Mouse (Mus musculus) CH12.LX (cell line): ENCODE results near the gene Kat14. TPM values are rescaled to one million over a fixed set of nuclear protein-coding genes. Genes with fewer than 3 reads are reported as not detected.

Experiments
- DNase-seq: peaks from one replicate; pipeline ENCODE4 v3.0.0-alpha.2; 2013; ENCODE audit errors: extremely low read depth
- H3K27ac ChIP-seq: 2 replicates; pipeline ENCODE4 v1.5.1; 2012; ENCODE audit warnings: low read depth, mild to moderate bottlenecking, control low read depth, moderate library complexity; ENCODE audit not compliant: insufficient read depth
- H3K27me3 ChIP-seq: replicated peaks from 2 replicates; pipeline ENCODE3; 2012; ENCODE audit warnings: inconsistent platforms
- H3K36me3 ChIP-seq, 2 experiments: replicated peaks in 1 of 2; 2 replicates each; pipeline versions ENCODE3 to v1.6.1; 2012; ENCODE audit warnings: inconsistent platforms in 1 of 2, low read length in 1 of 2, mild to moderate bottlenecking in 1 of 2, mixed read lengths in 1 of 2, moderate library complexity in 1 of 2; ENCODE audit not compliant: control insufficient read depth in 1 of 2, insufficient read depth in 1 of 2
- H3K4me1 ChIP-seq, 2 experiments: 2 replicates each; pipeline ENCODE4 v1.6.1; 2012; ENCODE audit warnings: inconsistent platforms in 1 of 2, moderate library complexity in 1 of 2; ENCODE audit not compliant: insufficient read depth in 2 of 2, control insufficient read depth in 1 of 2
- H3K4me2 ChIP-seq: 2 replicates; pipeline ENCODE4 v1.6.1; 2012; ENCODE audit warnings: low read depth, mild to moderate bottlenecking, control low read depth; ENCODE audit not compliant: poor library complexity, insufficient read depth, severe bottlenecking
- H3K4me3 ChIP-seq, 3 experiments: fragments of 150-350 bp in 1 of 3; sonication (generic) in 1 of 3; replicated peaks in 1 of 3; 2 replicates each; pipeline versions ENCODE3 to v1.5.1; 2011 to 2012; ENCODE audit warnings: low read depth in 2 of 3, low read length in 2 of 3, mild to moderate bottlenecking in 2 of 3, moderate library complexity in 2 of 3, control low read depth in 1 of 3, improper control_type of control experiment in 1 of 3, inconsistent platforms in 1 of 3, mixed read lengths in 1 of 3; ENCODE audit not compliant: poor library complexity in 1 of 3
- H3K79me2 ChIP-seq: replicated peaks from 2 replicates; pipeline ENCODE4 v1.6.1; 2012; ENCODE audit warnings: mild to moderate bottlenecking, moderate library complexity; ENCODE audit not compliant: control insufficient read depth, poor library complexity, insufficient read depth, severe bottlenecking; ENCODE audit errors: extremely low read depth
- H3K9ac ChIP-seq: 2 replicates; pipeline ENCODE4 v1.6.1; 2012; ENCODE audit warnings: low read depth, mild to moderate bottlenecking, control low read depth, moderate library complexity; ENCODE audit not compliant: insufficient read depth
- H3K9me3 ChIP-seq: replicated peaks from 2 replicates; pipeline ENCODE3; 2012; ENCODE audit warnings: low read length, inconsistent platforms, mixed read lengths
- CHD1 ChIP-seq: IDR thresholded peaks from 2 replicates; pipeline ENCODE4 v1.6.1; 2012; ENCODE audit warnings: low read depth, low read length, improper control_type of control experiment, inconsistent platforms
- CHD2 ChIP-seq: IDR thresholded peaks from 2 replicates; pipeline ENCODE4 v1.6.1; 2011; ENCODE audit warnings: low read length, improper control_type of control experiment
- CTCF ChIP-seq, 2 experiments: IDR thresholded peaks in 1 of 2; conservative IDR thresholded peaks in 1 of 2; 2 replicates each; pipeline ENCODE4 v1.5.1; 2011 to 2012; ENCODE audit warnings: low read depth in 2 of 2, low read length in 2 of 2, improper control_type of control experiment in 1 of 2, inconsistent platforms in 1 of 2, mild to moderate bottlenecking in 1 of 2, moderate library complexity in 1 of 2
- E2F4 ChIP-seq: IDR thresholded peaks from 2 replicates; pipeline ENCODE4 v1.6.1; 2011; ENCODE audit warnings: low read depth, low read length, improper control_type of control experiment; ENCODE audit not compliant: insufficient replicate concordance
- ELF1 ChIP-seq: IDR thresholded peaks from 2 replicates; pipeline ENCODE4 v1.6.1; 2014; ENCODE audit warnings: low read depth, mild to moderate bottlenecking, inconsistent platforms, low read length, improper control_type of control experiment
- GABPA ChIP-seq: IDR thresholded peaks from 2 replicates; pipeline ENCODE4 v1.6.1; 2012; ENCODE audit warnings: low read depth, low read length, improper control_type of control experiment, inconsistent platforms; ENCODE audit not compliant: insufficient replicate concordance
- JUND ChIP-seq: conservative IDR thresholded peaks from 2 replicates; pipeline ENCODE4 v1.6.1; 2011; ENCODE audit warnings: low read depth, low read length, improper control_type of control experiment
- KAT2A ChIP-seq: IDR thresholded peaks from 2 replicates; pipeline ENCODE4 v1.6.1; 2012; ENCODE audit warnings: low read length, improper control_type of control experiment, inconsistent platforms; ENCODE audit not compliant: insufficient replicate concordance
- MAX ChIP-seq: IDR thresholded peaks from 2 replicates; pipeline ENCODE4 v1.6.1; 2011; ENCODE audit warnings: low read length, improper control_type of control experiment
- MAZ ChIP-seq: IDR thresholded peaks from 2 replicates; pipeline ENCODE4 v1.6.1; 2012; ENCODE audit warnings: low read depth, mild to moderate bottlenecking, inconsistent platforms, low read length, improper control_type of control experiment, moderate library complexity
- NRF1 ChIP-seq: IDR thresholded peaks from 2 replicates; pipeline ENCODE4 v1.6.1; 2014; ENCODE audit warnings: low read depth, mild to moderate bottlenecking, inconsistent platforms, low read length, improper control_type of control experiment, moderate library complexity
- POLR2AphosphoS2 ChIP-seq: IDR thresholded peaks from 2 replicates; pipeline ENCODE4 v1.6.1; 2011; ENCODE audit warnings: low read depth, low read length, improper control_type of control experiment
- RCOR1 ChIP-seq: conservative IDR thresholded peaks from 2 replicates; pipeline ENCODE4 v1.6.1; 2012; ENCODE audit warnings: low read depth, mild to moderate bottlenecking, inconsistent platforms, low read length, improper control_type of control experiment
- SIN3A ChIP-seq: IDR thresholded peaks from 2 replicates; pipeline ENCODE4 v1.6.1; 2012; ENCODE audit warnings: low read length, improper control_type of control experiment, inconsistent platforms
- UBTF ChIP-seq: IDR thresholded peaks from 2 replicates; pipeline ENCODE4 v1.6.1; 2012; ENCODE audit warnings: low read depth, mild to moderate bottlenecking, inconsistent platforms, low read length, improper control_type of control experiment, moderate library complexity
- USF1 ChIP-seq: IDR thresholded peaks from 2 replicates; pipeline ENCODE4 v1.6.1; 2014; ENCODE audit warnings: low read depth, mild to moderate bottlenecking, inconsistent platforms, low read length, improper control_type of control experiment
- USF2 ChIP-seq: conservative IDR thresholded peaks from 2 replicates; pipeline ENCODE4 v1.6.1; 2011; ENCODE audit warnings: low read depth, low read length, improper control_type of control experiment
- ZC3H11A ChIP-seq: IDR thresholded peaks from 2 replicates; pipeline ENCODE4 v1.6.1; 2012; ENCODE audit warnings: low read depth, mild to moderate bottlenecking, inconsistent platforms, low read length, improper control_type of control experiment
- dilution Hi-C: fragments of 300-500 bp; cut with MboI; formaldehyde crosslinking; loops from 2 replicates; pipeline ENCODE4 v1.14.3; 2020; ENCODE audit warnings: low sequenced_read_pairs; ENCODE audit not compliant: extremely low pct_unique_long_range_greater_than_20kb, extremely low pct_ligation_motif_present
- in situ Hi-C: fragments of 300-500 bp; cut with MboI; formaldehyde crosslinking; loops from 3 replicates; pipeline ENCODE4 v1.14.3; 2019; ENCODE audit warnings: low sequenced_read_pairs, low pct_ligation_motif_present, low pct_unique_long_range_greater_than_20kb, mixed read lengths
- polyA plus RNA-seq: library from polyadenylated mRNA; unstranded; fragments of >175 nt; gene quantifications from 2 replicates; pipeline ENCODE4 v1.2.1, GENCODE M21; 2012; ENCODE audit warnings: low read depth; ENCODE audit not compliant: insufficient read length
- total RNA-seq, 2 experiments: library from RNA; depleted of rRNA; stranded (reverse); fragments of 300-350 nt in 1 of 2; fragments of >200 nt in 1 of 2; gene quantifications; 2 replicates each; pipeline ENCODE4 v1.2.3; 2012 to 2014

The Kat14 gene
- total and polyA plus RNA-seq, 3 experiments: 25.7 to 54.4 (median 25.9) TPM

DNA sequence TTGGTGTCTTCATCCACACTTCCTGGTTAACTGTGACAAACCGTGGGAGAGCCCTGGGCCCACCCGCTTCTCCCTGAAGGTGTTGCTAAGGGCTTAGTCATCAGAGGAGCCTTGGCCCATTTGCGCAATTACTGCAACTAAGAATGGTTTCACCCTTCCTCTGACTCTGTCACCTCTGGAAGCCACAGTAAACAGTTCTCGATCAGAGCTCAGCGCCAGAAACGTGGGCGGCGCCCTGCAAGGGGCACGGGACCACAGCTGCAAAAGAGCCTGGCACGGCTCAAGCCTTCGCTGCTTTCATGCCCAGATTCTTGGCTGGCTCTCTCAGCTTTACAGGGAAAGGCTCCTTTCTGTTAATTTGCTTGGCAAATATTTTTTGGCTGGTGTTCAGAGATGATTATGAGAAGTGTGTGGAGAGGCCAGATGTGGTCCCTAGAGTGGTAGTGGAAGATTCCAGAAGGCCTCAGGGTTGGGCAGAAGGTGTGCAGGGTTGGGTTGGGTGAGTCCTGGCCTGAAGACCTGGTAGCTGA is 72.7 kb downstream of the Kat14 start:
- Histone ChIP-seq H3K36me3 (no peaks in the 10 kb centered on the region), H3K4me1 (peaks cover 4 to 14% of the 10 kb centered on the region in 2 experiments; a peak in 3 of 4 replicates), H3K27ac (no peak overlapping the region), H3K27me3 (no peaks in the 10 kb centered on the region), H3K79me2 (no peaks in the 10 kb centered on the region), H3K9ac (no peak overlapping the region), H3K4me3 (no peak overlapping the region), H3K9me3 (no peaks in the 10 kb centered on the region), H3K4me2 (no peak overlapping the region)
- in situ Hi-C loops (no loop called here), dilution Hi-C loops (no loop called here)
- DNase-seq: no peak
- TF ChIP-seq USF1 (no peak), KAT2A (no peak), CTCF (conservative IDR thresholded peaks at IDR 0.05 in 1 of 2, IDR thresholded peaks at IDR 0.05 in 1 of 2; ENCODE audit: low read depth in 2 of 2, low read length in 2 of 2) (no peak), CHD2 (no peak), SIN3A (no peak), ZC3H11A (no peak)

DNA sequence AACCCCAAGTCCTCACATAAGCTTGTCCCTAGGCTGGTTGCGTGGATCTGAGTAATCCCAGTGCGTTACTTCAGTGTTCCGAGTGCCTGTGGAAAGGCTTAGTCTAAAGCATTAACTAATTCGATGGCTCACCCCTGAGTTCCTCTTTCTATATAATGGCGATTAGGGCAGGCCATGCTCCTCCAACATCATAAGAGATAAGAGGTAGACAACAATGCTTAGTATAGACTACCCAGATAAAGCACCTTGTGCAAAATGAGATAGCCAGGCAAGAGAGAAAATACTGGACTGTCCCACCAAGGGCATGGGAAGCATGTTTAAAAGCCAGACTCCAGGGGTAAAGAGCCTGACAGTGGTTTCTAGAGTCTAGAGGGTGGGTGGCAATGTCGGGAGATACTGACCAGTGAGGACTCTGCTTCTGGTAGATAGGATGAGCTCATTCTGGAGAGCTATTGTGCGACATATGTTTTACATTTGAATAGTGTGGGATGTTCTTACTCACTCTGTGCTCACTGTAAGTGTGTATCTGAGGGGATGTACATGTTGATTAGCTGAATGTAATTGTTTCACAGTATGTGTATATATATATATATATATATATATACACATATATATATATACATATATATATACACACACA is 77.7 kb downstream of the Kat14 start:
- peaks cover 3 to 9% of the 10 kb centered on the region in 2 experiments; a peak in 2 of 4 replicates for H3K4me1 ChIP-seq
- H3K79me2 ChIP-seq: no peaks in the 10 kb centered on the region
- H3K4me2 ChIP-seq: no peak overlapping the region
- no peaks in the 10 kb centered on the region for H3K27me3 ChIP-seq
- H3K36me3 ChIP-seq: no peaks in the 10 kb centered on the region
- H3K9me3 ChIP-seq: no peaks in the 10 kb centered on the region
- dilution Hi-C loops: no loop called here
- no peak overlapping the region for H3K9ac ChIP-seq
- no peak overlapping the region for H3K4me3 ChIP-seq
- H3K27ac ChIP-seq: no peak overlapping the region
- in situ Hi-C loops: no loop called here
- TF ChIP-seq MAX: no peak
- TF ChIP-seq ELF1: no peak
- no peak for TF ChIP-seq E2F4
- TF ChIP-seq GABPA: no peak
- TF ChIP-seq CHD1: no peak
- TF ChIP-seq USF2: no peak
- no peak for TF ChIP-seq MAZ
- TF ChIP-seq NRF1: no peak
- no peak for TF ChIP-seq RCOR1
- no peak for TF ChIP-seq UBTF
- no peak for TF ChIP-seq POLR2AphosphoS2
- TF ChIP-seq JUND: no peak
- no peak for DNase-seq
